Mouse (Mus musculus) gastrocnemius, adult 2 months (tissue): ENCODE measurements around the gene Tenm2. TPM values are rescaled to one million over a fixed set of nuclear protein-coding genes. Genes with fewer than 3 reads are reported as not detected.

Experiments
- DNase-seq: peaks from one replicate; pipeline ENCODE4 v3.0.0; 2022
- H3K27ac ChIP-seq: fragments of 200-600 bp; 2 replicates; pipeline ENCODE4 v1.8.1; 2022; ENCODE audit warnings: mild to moderate bottlenecking
- H3K4me3 ChIP-seq: fragments of 200-600 bp; 2 replicates; pipeline ENCODE4 v1.8.1; 2022; ENCODE audit warnings: mild to moderate bottlenecking, moderate library complexity
- CTCF ChIP-seq: fragments of 200-600 bp; IDR thresholded peaks from 2 replicates; pipeline ENCODE4 v1.8.1; 2022; ENCODE audit warnings: antibody characterized with exemption, mild to moderate bottlenecking, moderate library complexity
- intact Hi-C: fragments of 180-260 bp; cut with DNase I; formaldehyde crosslinking; loops from one replicate; pipeline ENCODE4 v1.15.1; 2025
- total RNA-seq, 2 experiments: library from RNA; stranded (reverse); gene quantifications; 2 replicates each; pipeline ENCODE4 v1.2.3; 2021

The Tenm2 gene
- total RNA-seq, 2 experiments from 2014 or later, result 0.42 to 0.43 TPM

DNA sequence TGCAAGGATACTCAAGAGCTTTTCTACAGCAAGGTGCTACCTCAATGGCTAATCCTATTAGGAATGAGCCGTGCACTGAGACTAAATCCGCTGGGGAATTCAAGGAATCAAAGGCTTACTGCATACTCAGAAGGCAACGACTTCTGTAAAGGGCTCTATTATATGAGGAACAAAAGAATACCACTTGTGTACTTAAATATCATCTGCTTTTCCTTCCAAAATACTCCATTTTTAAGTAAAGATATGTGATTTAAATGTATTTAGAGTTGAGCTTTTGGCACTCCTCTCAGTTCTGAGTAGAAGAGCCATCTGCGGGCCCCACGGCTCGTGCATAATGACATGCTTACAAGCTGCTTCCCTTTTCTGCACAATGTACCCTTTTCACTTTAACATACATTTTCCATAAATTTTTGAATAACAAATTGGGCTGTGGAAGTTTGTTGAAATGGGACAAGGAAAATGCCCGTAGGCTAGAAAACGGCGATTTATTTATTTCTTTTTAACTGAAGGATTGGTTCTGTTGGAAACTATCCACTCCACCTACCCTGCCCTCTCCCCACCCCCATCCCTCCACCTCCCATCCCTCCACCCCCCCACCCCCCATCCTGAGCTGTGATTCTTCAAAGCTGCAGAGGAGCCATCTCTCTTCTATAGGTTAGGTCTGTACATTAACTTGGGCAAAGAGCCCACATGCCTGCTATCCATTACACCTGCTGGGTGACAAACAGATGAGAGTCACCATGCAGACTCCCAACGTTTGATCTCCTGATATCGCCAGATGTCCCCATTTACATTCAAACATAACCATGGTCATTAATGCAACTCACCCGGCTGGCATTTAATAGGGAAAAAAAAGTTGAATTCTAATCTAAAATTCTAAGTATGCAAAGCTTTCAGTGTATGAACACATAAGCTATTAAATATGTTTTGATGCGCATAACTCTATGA is 81.6 kb downstream of the Tenm2 start:
- no peak for TF ChIP-seq CTCF
- H3K27ac ChIP-seq, result no peak overlapping the region

DNA sequence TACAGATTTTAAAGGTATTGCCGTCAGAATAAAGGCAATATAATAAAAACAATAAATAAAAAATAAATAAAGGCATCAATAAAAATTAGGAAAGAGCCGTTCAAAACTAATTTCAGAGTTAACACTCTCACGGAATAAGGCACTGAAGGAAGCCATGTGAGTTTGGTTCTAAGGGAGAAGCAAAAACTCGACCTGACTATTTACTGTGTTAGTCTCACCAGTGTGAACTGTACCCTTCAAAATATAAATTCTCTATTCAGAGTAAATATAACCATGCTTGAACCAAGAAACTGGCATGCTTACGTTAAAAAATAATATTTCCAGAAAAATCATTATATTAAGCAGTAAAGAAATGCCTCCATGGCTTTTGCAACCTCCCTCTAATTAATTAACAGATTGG is 82.4 kb downstream of the Tenm2 start:
- Histone ChIP-seq H3K4me3 (no peak overlapping the region), H3K27ac (no peak overlapping the region)
- no peak for DNase-seq
- no peak for TF ChIP-seq CTCF
- intact Hi-C loops, result no loop called here

More for the DNA sequence above, 81.6 kb downstream of the Tenm2 start:
- DNase-seq, result no peak
- intact Hi-C loops, result no loop called here
- H3K4me3 ChIP-seq, result no peak overlapping the region

- no peak overlapping the region for H3K4me3 ChIP-seq
- TF ChIP-seq CTCF, result no peak
- intact Hi-C loops, result no loop called here
Observed at GRCm38 (mm10) chr11:37150011-37150410, 85.8 kb downstream of the Tenm2 start.

GRCm38 (mm10) chr11:37143996-37144395 is 91.8 kb downstream of the Tenm2 start:
- no peak for TF ChIP-seq CTCF
- intact Hi-C loops, result no loop called here
- no peak for DNase-seq
- no peak overlapping the region for H3K27ac ChIP-seq
- no peak overlapping the region for H3K4me3 ChIP-seq

More at GRCm38 (mm10) chr11:37150011-37150410, 85.8 kb downstream of the Tenm2 start:
- no peak overlapping the region for H3K27ac ChIP-seq
- DNase-seq, result no peak

- H3K4me3 ChIP-seq, result no peak overlapping the region
- H3K27ac ChIP-seq, result no peak overlapping the region
- intact Hi-C loops, result no loop called here
- TF ChIP-seq CTCF, result no peak
- DNase-seq, result no peak
Observed at GRCm38 (mm10) chr11:37143478-37143877, 92.3 kb downstream of the Tenm2 start.

DNA sequence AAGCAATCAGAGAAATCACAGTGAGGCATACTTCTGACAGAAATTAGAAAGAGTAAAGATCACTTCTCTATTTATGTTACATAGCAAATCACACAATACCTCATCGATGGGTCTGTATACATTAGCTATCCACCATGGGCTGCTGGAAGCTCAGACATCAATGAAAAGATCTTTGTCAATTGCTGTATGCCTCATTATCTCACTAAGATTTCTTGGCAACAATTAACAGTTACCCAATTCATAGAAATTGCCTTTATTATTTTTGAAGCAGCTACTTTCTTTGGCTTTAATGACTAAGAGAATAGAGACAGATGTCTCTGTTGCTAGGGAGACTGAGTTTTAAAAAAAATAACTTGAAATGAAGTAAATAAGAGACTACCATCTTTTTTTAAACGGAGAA is 106.9 kb downstream of the Tenm2 start:
- intact Hi-C loops, result no loop called here
- DNase-seq, result no peak
- H3K4me3 ChIP-seq, result no peak overlapping the region
- H3K27ac ChIP-seq, result no peak overlapping the region
- no peak for TF ChIP-seq CTCF

- no peak overlapping the region for H3K4me3 ChIP-seq
- intact Hi-C loops, result no loop called here
- no peak for TF ChIP-seq CTCF
- DNase-seq, result no peak
- H3K27ac ChIP-seq, result no peak overlapping the region
Observed at GRCm38 (mm10) chr11:37118058-37118457, 117.7 kb downstream of the Tenm2 start.

- intact Hi-C loops, result no loop called here
- TF ChIP-seq CTCF, result no peak
- Histone ChIP-seq H3K4me3 (no peak overlapping the region), H3K27ac (no peak overlapping the region)
- no peak for DNase-seq
Observed at GRCm38 (mm10) chr11:37115188-37115587, 120.6 kb downstream of the Tenm2 start.

GRCm38 (mm10) chr11:37107069-37107468 is 128.7 kb downstream of the Tenm2 start:
- TF ChIP-seq CTCF, result no peak
- intact Hi-C loops, result no loop called here
- no peak overlapping the region for H3K4me3 ChIP-seq
- no peak for DNase-seq
- H3K27ac ChIP-seq, result no peak overlapping the region

DNA sequence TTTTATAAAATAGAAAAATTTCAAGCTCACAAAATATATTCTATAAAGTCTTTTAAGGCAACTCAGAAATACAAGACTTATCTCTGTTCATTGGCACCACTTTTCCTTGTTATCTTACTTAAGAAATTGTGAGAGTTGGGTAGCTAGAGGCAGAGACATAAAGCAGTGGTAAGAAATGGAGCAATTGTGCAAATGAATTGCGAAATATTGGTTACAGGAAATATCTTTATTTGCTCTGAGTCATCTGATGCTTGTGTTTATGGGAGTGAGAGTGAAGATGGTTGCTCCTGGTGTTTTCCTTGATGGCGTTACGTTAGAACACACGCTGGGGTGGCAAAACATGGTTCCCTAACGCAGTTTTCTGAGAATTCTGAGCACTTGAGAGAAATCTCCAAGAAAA is 156.4 kb downstream of the Tenm2 start:
- no peak for DNase-seq
- Histone ChIP-seq H3K27ac (no peak overlapping the region), H3K4me3 (no peak overlapping the region)
- intact Hi-C loops, result no loop called here
- no peak for TF ChIP-seq CTCF

- DNase-seq, result no peak
- intact Hi-C loops, result no loop called here
- H3K27ac ChIP-seq, result no peak overlapping the region
- no peak overlapping the region for H3K4me3 ChIP-seq
- no peak for TF ChIP-seq CTCF
Observed at GRCm38 (mm10) chr11:37076989-37077598, 158.7 kb downstream of the Tenm2 start.

DNA sequence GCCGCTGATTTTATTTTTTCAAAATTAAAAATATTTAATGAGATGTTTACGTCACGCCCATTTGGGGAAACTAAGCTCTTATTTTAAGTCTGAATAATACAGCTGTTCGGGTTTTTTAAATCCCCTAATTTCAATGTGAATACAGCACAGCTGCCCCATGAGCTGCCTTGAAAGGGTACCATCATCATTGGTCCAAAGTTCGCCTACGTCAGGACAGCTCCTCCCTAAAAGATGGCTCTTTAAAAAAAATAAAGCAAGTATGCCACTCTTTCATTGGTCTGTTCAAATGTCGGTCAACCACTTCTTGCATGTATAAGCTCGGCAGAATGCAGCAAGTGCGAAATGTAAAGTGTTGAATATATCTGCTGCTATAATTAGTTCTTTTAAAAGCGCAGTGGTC is 160.4 kb downstream of the Tenm2 start:
- no peak for TF ChIP-seq CTCF
- intact Hi-C loops, result no loop called here
- no peak overlapping the region for H3K4me3 ChIP-seq
- H3K27ac ChIP-seq, result no peak overlapping the region
- no peak for DNase-seq

DNA sequence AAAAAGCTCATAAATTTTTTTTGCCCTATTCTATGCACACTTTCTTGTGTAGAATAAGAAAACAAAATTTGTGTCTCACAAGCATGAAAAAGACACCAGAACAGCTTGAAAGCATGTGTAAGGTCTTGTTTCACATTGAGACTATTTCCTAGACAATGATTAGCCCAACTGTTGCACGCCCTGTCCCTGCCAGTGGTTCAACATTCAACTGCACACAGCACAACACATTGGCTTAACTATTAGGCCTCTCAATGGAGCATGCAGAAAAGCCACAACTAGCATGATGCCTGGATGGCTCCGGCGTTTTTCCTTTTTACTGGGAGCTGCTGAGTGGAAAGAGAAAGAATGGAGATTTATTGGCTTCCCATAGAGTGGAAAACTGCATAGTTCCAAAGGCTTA is 170.3 kb downstream of the Tenm2 start:
- no peak overlapping the region for H3K4me3 ChIP-seq
- TF ChIP-seq CTCF, result no peak
- no peak overlapping the region for H3K27ac ChIP-seq
- DNase-seq, result no peak
- intact Hi-C loops, result no loop called here
